Mouse (Mus musculus) spleen, adult 2 months (tissue): ENCODE data around the gene Lpcat2.

ENCODE experiments used
- CTCF ChIP-seq: fragments of 200-500 bp; IDR thresholded peaks from 2 replicates; pipeline ENCODE4 v1.5.1; 2011; ENCODE audit warnings: mild to moderate bottlenecking, inconsistent platforms; ENCODE audit not compliant: insufficient read depth, insufficient read length, insufficient replicate concordance; ENCODE audit errors: extremely low read depth
- POLR2A ChIP-seq: fragments of 200-500 bp; IDR thresholded peaks from 2 replicates; pipeline ENCODE4 v1.6.1; 2011; ENCODE audit warnings: low read depth, low read length, inconsistent platforms

GRCm38 (mm10) chr8:92895053-92895452 is 39.9 kb downstream of the Lpcat2 start:
- TF ChIP-seq CTCF, result no peak
- TF ChIP-seq POLR2A, result no peak
